Mouse (Mus musculus) thymus, adult 2 months (tissue): ENCODE data around the gene Cacna1d.

Source experiments
- CTCF ChIP-seq: fragments of 200-500 bp; IDR thresholded peaks from 2 replicates; pipeline ENCODE4 v1.5.1; 2012; ENCODE audit warnings: mild to moderate bottlenecking, control low read depth, low read length, moderate library complexity, borderline replicate concordance; ENCODE audit not compliant: control insufficient read depth, poor library complexity, insufficient read depth; ENCODE audit errors: extremely low read depth
- POLR2A ChIP-seq: fragments of 200-500 bp; IDR thresholded peaks from 2 replicates; pipeline ENCODE4 v1.6.1; 2012; ENCODE audit warnings: mild to moderate bottlenecking, low read length, control low read depth, moderate library complexity; ENCODE audit not compliant: control insufficient read depth, poor library complexity, insufficient read depth; ENCODE audit errors: extremely low read depth

DNA sequence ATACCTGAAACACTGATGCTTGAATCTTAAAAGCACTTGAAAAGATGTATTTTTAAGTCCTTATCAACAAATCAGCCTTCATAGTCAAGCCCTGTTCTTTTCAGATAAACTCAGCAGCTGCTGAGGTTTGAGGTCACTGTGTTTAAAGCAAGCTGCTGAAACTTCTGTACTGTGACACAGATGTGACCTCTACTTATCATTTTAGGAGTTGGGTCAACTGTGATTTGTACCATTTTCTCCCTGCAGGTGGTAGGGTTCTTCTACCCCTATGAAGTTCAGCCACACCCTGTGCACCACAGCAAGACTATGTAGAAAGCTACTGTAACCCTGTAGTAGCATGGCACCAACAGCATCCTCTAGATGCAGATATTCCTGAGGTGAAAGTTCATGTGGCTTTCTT is 493.9 kb downstream of the Cacna1d start:
- TF ChIP-seq CTCF (no peak), POLR2A (no peak)
